Mouse (Mus musculus): ENCODE results near the gene Cdkl3.

Cdkl3 gene

DNA sequence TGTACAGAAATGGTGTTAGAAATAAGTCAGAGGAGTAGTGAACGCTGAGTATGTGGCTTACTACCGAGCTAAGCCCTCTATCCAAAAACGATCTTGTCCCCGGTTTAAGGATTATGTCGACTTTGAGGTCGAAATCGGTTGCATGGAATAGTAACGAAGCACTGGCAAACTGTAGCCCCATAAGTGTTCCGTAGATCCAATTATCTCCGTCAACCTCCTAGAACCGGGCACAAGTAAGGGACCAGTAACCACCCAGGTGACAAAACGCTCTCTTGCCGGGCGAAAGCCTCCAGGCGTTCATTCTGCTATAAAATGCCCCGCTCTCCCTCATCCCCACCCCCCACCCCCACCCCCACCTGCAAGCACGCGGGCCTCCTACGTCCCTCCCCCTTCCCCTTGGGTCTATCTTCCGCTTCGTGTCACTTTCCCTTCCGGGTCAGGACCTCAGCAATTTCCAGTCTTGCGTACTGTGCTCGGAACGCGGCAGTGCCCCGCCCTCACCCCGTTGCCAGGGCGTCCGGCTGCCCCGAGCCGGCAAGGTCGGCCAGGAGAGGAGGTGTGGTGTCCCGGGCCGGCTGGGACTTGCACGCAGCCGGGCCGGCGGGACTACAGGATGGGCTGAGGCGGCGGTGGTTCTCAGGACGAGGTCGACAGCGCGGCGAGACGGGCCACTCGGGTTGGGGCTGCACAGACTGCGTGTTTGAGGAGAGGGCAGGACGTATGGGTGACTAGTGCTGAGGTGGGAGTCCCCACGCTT is at the start of gene Cdkl3:
Gene Cdkl3, plus strand, starts transcription at position 450 of the 757 bp plus-strand sequence.
- ATAC-seq (ENCODE audit: insufficient number of reproducible peaks, low FRiP score, low TSS enrichment) = peak; percentile 79

DNA sequence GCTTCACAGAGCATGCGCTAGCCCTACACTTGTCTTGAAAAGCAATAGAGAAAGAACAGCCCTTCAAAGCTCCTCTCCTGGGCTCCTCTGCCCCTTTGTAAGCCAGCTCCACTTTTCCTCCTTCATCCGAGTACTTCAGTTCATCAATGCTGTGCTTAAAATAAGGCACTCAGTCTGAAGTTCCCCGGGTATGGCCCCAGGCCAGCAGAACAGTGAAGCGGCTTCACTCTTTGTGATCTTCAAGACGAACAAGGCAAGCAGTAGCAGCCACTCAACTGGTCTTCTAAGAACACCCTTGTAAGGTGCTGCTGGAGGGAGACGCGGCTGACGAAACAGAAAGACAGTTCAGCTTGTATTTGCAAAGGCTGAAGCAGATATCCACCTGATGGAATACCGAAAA is 47.9 kb upstream of the Cdkl3 start:
- no peak for ATAC-seq (ENCODE audit: insufficient number of reproducible peaks, low FRiP score, low TSS enrichment)

DNA sequence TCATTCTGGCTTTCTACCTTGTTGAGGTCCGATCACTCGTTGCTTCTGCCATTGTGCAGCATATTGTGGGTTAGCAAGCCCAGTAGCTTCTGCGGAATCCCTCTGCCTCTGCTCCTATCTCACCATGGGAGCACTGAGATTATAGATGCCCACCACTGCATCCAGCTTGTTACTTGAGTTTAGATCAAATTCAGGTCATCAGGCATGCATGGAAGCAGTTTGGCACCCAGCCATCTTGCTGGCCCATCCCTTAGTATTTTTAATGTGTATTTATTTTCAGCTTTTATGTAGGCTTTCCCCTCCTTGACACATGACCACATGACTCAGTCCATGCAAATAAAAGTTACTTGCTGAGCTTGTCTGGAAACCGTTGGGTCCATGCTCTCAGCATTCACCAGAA is 46.3 kb upstream of the Cdkl3 start:
- ATAC-seq (ENCODE audit: insufficient number of reproducible peaks, low FRiP score, low TSS enrichment) = no peak

DNA sequence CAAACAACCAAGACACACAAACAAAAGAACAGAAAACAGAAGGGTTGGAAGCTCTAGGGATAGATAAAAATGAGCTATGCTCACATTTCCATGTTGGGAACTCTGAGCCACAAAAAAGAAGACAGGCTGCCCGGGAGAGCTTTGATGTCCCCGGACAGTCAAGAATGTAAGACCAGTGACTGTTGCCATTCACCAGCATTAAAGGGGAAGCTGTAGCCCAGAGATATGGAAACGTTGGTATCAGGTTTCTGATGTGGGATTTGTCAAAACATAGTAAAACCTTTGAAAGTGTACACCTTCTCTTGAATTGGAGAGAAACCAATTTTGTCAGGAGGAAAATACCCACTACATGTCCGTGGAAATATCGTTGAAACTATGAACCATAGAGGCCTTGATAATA is 44.5 kb upstream of the Cdkl3 start:
- ATAC-seq (ENCODE audit: insufficient number of reproducible peaks, low FRiP score, low TSS enrichment) = no peak

DNA sequence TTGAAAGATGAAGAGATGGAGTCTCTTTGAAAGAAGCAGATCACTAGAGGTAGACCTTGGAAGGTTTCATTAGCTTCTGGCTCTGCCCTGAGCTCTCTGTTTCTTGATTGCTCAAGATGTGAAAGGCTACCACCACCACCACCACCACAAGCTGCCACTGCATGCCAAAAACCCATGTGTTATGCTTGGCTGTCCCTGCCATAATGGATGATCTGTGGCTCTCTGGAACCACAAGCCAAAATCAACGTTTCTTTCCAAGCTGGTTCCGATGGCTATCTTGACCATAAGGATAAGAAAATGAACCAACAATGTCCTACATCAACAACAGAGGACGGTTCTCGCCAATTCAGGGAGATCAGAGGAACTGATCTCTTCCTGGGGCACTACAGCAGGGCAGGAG is 44.0 kb upstream of the Cdkl3 start:
- no peak for ATAC-seq (ENCODE audit: insufficient number of reproducible peaks, low FRiP score, low TSS enrichment)

DNA sequence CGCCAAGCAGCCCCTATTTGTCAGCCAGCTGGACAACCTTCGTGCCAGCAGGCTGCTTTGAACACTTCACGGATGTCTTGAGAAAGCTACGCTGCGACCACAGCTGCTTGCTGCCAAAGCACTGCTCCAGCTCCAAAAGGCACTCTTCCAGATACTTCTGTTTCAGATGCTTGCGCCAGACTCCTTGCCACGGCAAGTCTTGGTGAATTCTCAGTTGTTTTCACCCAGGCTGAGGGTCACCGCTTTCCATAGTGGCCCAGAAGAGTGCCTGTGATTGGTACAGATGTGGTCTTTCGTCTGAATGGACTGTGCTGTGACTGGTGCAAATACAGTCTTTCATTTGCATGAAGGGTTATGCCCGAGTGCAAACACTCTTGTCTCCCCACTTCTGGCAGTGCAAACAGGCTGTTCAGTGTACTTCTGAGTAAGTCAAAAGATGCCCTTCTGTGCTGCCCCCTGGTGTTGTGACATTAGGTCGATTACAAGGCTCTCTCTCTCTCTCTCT is 43.0 kb upstream of the Cdkl3 start:
- no peak for ATAC-seq (ENCODE audit: insufficient number of reproducible peaks, low FRiP score, low TSS enrichment)

DNA sequence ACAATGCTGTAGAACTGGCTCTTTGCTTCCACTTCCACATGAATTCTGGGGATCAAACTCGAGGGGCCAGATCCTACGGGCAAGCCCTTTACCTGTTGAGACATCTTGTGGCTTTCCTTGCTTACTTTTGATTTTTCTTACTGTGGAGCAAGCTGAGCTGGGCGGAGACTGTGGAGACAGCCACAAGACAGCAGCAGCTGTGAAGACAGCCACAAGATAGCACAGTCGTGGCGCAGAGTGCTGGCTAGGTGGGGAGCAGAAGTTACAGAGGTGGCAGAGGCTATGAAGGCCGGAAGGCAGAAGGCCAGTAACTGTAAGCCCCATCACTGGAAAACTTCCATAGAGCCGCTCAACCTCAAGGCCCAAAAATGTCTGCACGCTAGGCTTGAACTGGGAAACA is 42.3 kb upstream of the Cdkl3 start:
- no peak for ATAC-seq (ENCODE audit: insufficient number of reproducible peaks, low FRiP score, low TSS enrichment)

DNA sequence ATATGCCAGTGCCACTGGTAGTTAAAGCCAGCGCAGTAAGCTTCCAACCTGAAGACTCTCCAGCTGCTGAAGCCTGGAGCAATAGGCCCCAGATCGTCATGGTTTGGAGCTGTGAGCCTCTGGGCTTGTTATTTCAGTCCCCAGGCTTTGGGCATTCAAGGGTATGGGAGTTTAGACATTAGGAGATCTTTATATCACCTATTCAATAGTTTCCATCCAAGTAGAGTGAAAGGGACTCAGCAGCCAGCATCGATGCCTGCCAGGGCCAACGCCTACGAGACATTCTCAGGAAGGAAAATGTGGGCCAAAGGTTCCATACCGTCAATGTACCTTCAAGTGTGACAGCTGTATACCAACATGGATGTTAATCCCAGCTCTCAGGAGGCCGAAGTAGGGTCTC is 41.7 kb upstream of the Cdkl3 start:
- ATAC-seq (ENCODE audit: insufficient number of reproducible peaks, low FRiP score, low TSS enrichment) = no peak

DNA sequence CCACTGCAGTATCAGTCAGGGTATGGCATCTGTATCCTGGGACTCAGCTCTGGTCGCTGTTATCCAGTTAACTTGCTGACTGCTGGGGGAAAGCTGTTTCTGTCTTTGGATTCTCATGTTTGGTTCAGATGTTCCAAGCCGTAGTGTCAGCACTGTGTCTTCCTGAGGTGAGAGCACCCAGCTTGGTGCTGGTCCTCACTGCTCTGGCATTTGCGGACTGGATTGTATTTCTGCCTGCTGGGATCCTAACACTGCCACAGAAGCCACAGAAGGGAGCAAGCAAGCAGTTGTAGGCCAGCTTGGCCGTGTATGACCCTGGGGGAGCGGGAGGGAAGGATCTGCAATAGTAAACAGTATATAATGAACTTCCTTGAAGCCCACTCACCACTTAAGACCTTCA is 37.4 kb upstream of the Cdkl3 start:
- no peak for ATAC-seq (ENCODE audit: insufficient number of reproducible peaks, low FRiP score, low TSS enrichment)

DNA sequence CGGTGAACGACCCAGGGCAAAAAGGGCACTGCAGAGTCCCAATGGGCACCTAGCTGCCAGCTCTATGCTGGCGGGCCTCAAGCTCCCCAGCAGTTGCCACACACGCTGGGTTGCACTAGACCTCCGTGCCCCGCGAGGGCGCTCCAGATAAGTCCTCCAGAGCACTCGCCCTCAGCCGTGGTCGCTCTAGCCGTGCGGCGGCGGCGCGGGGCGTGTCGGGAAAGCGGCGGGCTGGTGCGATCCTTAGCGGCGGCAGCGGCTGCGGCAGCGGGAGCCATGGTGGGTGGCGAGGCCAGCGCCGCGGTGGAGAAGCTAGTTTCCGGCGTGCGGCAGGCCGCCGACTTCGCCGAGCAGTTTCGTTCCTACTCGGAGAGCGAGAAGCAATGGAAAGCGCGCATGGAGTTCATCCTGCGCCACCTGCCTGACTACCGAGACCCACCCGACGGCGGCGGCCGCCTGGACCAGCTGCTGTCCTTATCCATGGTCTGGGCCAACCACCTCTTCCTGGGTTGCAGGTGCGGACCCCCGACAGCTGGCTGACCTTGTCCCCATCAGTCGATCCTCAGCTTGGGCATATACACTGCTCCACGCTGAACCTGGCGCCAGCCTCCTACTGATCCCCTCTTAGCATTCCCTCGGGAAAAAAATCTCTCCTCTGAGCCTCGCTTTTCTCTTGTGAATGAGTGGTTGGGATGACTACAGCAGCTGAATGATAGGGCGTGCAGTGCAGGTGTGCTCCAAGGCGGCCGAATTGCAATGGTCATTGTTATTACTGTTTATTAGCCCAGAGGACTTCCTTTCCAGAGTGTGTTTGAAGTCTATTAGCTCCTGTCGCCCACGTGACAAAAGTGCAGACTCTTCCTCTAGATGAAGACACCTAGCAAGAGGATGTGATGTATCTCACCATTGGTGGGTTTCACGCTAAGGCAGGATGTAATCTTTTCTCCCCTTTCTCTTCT is 36.3 kb upstream of the Cdkl3 start, which contains the start of gene Cdkn2aipnl:
Gene Cdkn2aipnl, plus strand, starts transcription at position 219 of the 959 bp plus-strand sequence.
- ATAC-seq (ENCODE audit: insufficient number of reproducible peaks, low FRiP score, low TSS enrichment) = peak; percentile 97

DNA sequence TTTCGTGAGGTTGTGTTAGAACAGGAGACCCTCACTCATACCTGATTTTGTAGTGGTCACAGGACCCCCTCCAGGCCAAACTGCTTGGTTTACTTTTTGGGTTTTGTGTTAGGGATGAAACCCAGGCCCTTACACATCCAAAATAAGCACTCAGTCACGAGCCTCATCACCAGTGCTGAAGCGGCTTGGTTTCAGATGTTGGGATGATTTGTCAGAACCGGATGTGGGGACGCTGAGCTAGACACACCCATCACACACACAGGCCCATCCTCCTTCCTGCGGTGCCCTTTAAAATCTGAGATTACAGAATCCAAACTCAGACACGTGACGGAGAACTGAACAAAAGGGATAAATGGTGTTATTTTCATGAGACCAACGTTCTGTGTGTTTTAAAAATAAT is 35.1 kb upstream of the Cdkl3 start:
- ATAC-seq (ENCODE audit: insufficient number of reproducible peaks, low FRiP score, low TSS enrichment) = no peak

DNA sequence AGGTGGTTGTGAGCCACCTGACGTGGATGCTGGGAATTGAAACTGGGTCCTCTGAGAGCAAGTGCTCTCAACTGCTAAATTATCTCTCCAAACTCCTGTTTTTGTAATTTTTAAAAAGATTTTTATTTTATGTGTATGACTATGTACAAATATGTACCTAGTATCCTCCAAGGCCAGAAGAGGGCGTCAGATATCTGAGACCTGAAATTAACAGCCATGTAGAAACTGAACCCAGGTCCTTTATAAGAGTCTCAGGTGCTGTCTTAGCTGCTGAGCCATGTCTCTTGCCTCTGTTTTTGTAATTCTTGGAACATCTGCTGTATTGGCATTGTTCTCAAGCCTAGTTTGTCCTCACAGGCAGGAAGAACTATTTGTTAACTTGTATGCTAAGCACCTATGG is 34.5 kb upstream of the Cdkl3 start:
- no peak for ATAC-seq (ENCODE audit: insufficient number of reproducible peaks, low FRiP score, low TSS enrichment)

DNA sequence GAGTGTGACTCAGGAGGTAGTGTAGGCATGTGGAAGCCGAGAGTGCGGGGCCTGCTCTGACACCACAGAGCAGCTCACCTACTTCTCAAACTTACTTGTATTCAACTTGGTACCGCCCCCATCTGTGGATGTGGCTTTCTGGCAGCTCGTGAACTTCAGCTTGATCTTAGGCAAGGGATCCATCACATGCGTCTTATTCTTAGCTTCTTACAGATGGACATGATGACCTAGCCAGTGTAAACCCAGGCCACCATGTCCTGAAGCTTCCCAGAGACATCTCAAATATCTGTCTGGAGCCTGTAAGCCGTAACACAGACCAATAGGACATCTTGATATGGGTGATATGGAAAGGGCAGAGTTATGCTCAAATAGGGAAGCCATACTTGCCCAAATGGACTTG is 32.4 kb upstream of the Cdkl3 start:
- no peak for ATAC-seq (ENCODE audit: insufficient number of reproducible peaks, low FRiP score, low TSS enrichment)

DNA sequence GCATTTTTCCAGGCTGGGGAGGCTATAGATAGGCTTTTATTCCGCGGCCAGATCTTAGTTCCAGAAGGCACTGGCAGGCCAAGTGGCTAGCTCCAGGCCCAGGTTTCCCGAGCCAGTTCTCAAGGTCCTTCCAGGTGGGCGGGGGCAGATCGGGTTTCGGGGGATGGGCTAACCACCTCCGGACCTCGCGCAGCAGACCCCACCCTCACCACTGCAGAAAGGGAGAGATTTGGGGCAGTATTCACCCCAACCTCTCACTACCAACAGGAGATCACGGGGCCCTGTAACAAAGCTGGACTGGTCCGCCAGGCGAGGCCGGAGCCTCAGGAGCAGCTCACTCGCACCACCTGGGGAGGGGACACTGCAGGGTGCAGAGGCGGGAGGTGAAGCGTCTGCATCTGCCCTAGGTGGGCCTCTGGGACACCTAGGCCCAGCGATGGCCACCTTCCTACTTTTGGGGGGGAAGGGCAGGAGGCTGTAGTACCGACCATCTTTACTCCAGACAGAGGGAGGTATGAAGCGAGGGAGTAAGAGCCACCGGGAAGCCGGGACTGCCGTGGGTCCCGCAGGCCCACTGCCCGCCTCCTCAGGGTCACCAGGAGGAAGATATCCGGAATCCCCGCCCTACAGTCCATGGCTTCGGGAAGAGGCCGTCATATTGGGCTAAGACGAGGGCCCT is 4.3 kb upstream of the Cdkl3 start:
- ATAC-seq (ENCODE audit: insufficient number of reproducible peaks, low FRiP score, low TSS enrichment) = peak; percentile 6

DNA sequence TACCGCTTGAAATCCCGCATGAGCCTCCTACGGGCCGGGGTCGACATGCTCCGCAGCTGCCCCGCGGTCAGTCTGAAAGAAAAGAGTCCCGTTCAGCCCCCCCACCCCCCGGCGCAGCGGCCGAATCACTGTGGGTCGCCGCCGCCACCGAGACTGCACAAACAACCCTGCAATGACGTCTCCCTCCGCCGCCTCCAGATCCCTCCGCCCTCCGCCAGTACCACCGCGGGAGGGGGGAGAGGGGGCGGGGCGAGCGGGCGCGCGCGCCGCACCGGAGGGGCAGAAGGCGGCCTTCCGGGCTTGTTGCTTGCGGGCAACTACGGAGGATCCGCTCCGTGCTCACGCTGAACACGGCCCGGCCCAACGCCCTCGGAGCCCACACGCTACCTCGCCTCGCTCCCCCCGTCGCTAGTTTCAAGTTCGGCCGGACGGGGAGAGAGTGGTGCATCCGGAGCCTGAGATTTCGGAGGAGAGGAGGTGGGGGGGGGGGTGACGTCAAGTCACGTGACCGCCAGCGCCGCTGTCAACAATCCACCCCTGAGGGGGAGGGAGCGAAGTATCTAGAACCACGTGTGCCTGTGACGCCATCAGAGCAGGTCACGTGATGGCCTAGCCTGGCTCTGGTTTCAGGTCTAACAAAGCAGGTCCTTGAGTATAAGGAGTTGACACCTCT is 3.6 kb upstream of the Cdkl3 start, which contains the start of gene Ube2b:
Gene Ube2b, minus strand, starts transcription at position 473 of the 673 bp plus-strand sequence.
- peak; percentile 76 for ATAC-seq (ENCODE audit: insufficient number of reproducible peaks, low FRiP score, low TSS enrichment)

DNA sequence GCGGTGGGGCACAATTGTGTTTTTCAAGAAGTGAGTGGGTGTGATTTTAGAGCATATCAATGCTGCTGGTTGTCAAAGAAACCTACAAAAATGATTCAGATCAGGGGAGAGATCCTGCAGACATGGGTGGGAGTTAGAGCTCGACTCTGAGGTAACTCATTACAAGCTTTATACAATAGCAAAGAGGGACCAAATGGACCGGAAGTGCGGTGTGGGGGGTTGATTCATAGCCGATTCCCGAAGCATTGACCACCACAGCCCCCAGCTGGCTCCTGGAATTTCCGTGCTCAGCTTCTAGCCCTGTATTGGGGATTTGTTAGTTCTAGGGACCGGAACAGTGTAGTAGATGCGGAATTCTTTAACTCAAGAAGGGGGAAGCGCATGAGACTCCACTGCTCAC is 2.7 kb upstream of the Cdkl3 start:
- no peak for ATAC-seq (ENCODE audit: insufficient number of reproducible peaks, low FRiP score, low TSS enrichment)

DNA sequence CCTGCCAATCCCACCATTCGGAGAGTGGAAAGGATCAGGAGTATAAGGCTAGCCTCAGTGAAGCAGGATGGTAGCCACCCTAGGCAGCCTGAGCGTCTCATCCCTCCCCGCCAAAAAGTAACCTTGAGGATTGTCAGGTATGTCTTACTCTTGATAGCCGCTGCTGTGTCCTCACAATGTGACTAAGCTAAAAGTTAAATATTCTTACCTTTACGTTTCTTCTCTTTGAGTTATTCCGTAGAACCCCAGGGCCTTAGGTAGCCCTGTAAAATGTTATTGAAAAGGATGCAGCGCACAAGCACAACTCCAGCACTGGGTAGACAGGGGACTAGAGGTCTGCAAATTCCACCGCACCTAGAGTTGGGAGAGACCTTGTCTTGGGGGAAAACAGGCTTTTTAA is 2.2 kb upstream of the Cdkl3 start:
- no peak for ATAC-seq (ENCODE audit: insufficient number of reproducible peaks, low FRiP score, low TSS enrichment)

DNA sequence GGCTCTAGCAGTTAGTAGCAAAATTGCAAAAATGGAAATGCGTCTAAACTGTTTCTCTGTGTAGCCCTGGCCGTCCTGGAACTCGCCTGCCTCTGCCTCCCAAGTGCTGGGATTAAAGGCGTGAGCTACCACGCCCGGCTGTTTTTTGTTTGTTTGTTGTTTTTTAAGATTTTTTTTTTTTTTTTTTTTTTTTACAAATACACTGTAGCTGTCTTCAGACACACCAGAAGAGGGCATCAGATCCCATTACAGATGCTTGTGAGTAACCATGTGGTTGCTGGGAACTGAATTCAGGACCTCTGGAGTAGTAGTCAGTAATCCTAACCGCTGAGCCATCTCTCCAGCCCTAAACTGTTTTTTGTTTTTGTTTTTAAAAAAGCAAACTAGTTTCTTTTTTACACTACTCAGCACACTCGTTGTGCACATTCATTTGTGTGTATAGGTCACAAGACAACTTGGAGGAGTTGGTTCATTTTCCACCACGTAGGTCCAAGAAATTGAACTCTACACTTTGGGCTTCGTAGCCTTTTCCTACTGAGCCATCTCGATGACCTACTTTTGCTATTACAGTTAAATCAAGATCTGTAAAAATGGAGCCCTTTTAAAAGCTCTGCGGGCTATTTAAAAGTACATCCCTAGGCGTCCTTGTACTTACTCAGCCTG is 1.0 kb upstream of the Cdkl3 start:
- ATAC-seq (ENCODE audit: insufficient number of reproducible peaks, low FRiP score, low TSS enrichment) = no peak

DNA sequence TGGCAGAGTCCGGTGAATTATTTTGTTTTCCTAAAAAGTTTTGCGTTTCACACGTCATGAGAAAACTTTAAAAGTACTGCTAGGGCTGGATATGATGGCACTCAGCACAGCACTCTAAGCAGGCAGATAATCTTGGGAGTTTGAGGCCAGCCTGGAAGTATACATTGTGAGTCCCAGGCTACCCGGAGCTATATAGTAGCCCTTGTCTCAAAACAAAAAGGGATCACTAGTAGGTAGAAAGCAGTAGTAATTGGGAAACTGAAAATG is 583 bp upstream of the Cdkl3 start:
- no peak for ATAC-seq (ENCODE audit: insufficient number of reproducible peaks, low FRiP score, low TSS enrichment)

DNA sequence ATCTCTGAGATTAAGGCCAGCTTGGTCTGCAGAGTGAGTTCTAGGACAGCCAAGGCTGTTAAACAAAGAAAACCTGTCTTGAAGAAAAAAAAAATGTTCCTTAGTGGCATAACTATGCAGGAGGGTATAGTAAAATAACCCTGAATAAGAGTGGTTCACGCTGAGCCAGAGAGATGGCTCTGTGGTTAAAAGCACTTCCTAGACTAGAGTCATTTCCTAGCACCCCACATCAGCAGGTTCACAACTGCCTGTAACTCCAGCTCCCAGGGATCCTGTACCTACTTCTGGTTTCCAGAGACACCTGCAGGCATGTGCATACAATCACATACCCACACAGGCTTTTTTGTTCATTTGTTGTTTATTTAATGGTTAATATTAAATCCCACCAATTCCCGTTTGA is 1.6 kb downstream of the Cdkl3 start:
- no peak for ATAC-seq (ENCODE audit: insufficient number of reproducible peaks, low FRiP score, low TSS enrichment)

All from cerebellum, adult (tissue).